Mouse (Mus musculus) G1E (cell line): Measurements from ENCODE around the gene Npw.

ENCODE experiments used
- CTCF ChIP-seq: IDR thresholded peaks from 2 replicates; pipeline ENCODE4 v1.5.1; 2012; ENCODE audit warnings: low read depth, low read length, inconsistent platforms, mixed read lengths
- POLR2AphosphoS5 ChIP-seq: IDR thresholded peaks from 2 replicates; pipeline ENCODE4 v1.6.1; 2012; ENCODE audit warnings: low read depth, low read length, inconsistent platforms; ENCODE audit not compliant: insufficient replicate concordance

- TF ChIP-seq CTCF (no peak), POLR2AphosphoS5 (no peak)
These were observed 13.2 kb downstream of the Npw start for GRCm38 (mm10) chr17:24644875-24645721.
